Mouse (Mus musculus) right cerebral cortex, adult 2 months (tissue): Measurements from ENCODE around the gene Rnf123.
"Not testable (repeated sequence)": the region's sequence is repeated elsewhere in the genome, so short reads cannot be mapped to it uniquely, and the experiment has no call there.

Experiments
- DNase-seq, 2 experiments: peaks; one replicate each; pipeline ENCODE4 v3.0.0; 2021 to 2022; ENCODE audit warnings: low spot score in 2 of 2

Gene Rnf123

DNA sequence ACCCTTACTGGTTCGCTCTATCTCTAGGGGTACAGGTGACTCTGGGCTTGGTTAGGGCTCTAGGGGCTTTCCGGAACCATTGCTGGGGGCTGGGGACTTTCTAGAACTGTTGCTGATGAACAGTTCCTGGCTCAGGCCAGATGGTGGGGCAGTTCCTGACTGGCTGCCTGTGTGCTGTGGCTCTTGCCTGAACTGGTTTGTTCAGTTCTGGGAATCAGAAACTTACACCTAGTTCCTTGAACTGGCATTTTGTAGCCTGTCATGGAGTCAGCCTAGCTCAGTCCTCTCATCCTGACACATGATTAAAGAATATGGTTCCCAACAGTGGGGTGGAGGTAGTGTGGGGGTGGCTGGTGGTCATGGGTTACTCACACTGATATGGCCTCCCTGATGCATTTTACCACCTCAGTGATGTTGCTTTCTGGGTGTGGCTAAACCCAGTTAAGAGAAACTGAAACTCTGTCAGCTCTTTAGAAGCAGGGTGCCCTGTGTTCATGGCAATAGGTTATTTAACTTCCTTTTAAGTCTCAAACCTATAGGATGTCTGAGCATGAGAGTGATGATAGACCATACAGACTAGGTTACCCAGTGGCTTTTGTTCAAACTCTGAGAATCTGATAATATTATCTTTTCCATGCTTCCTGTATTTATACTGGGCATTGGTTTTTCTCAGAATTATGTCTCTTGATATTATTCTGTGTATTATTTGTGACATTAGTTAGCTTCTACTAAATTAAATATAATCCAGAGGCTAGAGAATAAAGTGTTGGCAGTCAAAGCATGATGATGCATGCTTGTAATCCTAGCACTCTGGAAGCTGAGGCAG is 47.6 kb downstream of the Rnf123 start:
- DNase-seq: no peak

DNA sequence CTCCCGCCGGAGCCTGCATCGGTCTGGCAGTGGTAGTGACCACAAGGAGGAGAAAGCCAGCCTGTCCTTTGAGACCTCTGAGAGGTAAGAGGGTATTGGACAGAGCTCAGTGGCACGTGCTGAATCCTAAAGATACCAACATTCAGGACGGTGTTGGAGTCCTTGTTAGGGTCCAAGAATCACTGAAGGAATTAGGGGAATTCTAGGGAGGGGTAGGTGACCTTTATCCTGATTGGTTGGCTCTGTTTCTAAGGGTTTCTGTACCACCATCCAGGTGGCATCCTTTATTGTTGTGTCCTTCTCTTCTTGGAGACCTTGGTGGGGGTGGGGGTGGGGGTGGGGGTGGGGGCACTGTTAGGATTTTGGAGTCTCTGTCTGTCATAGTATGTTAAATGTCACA is 51.0 kb downstream of the Rnf123 start:
- DNase-seq: no peak

DNA sequence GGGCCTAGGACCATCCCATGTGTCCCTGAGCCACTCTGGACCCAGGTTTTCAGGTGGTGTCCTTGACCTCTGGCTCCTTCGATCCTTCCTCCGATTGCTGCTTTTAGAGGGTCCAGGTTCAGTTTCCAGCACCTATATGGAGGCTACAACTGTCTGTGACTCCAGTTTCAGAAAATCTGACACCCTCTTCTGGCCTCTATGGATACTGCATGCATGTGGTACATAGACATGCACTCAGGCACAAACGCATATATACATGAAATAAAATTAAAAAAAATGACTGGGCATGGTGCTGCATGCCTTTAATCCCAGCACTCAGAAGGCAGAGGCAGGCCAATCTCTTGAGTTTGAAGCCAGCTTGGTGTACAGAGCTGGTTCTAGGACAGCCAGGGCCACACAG is 55.3 kb downstream of the Rnf123 start:
- no peak for DNase-seq

DNA sequence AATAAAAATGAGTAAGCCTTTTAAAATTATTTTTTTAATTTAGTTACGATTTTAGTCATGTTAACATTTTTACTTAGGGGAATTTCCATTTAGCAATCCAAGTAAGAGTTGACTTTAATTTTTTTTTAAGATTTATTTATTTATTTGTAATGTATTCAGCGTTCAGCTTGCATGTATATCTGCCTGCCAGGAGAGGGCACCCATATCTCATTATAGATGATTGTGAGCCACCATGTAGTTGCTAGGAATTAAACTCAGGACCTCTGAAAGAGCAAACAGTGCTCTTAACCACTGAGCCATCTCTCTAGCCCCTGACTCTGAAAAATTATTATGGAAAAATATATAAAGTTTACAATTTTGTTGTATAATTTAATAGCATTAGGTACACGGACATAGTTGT is 56.6 kb downstream of the Rnf123 start:
- DNase-seq: no peak

DNA sequence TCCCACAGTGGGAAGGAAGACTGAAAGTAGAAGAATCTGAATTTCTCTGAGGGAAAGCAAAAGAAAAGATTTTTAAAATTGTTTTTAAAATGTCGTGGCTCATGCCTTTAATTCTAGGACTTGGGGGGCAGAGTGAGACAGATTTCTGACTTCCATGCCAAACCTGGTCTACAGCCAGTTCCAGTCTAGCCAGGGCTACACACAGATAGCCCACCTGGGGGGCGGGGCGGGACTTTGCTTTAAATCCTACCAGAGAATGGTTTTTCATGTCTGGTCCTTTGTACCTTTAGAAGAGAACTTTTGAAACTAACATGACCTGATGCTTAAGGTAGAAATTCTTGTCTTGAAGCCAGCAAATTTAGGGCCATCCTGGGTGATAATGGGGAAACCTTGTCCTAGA is 59.9 kb downstream of the Rnf123 start:
- no peak for DNase-seq

DNA sequence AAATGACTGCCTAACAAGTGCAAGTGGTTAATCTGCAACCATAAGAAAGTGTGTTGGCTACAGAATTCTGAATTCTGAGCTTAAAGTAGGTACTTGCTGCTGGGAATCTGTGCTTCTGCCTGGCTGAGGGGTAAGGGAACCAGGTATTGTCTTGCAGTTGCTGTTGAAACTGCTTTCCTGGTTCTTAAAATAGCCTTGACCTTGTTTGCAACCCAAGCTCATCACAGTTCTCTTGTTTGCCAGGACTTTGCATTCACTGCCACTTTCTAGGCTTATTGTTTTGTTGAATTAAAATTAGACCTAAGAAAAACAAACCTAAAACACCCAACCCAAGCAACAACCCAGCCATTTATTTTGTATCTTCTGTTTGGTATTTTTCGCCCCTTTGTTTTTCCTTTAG is 62.4 kb downstream of the Rnf123 start:
- DNase-seq: no peak

DNA sequence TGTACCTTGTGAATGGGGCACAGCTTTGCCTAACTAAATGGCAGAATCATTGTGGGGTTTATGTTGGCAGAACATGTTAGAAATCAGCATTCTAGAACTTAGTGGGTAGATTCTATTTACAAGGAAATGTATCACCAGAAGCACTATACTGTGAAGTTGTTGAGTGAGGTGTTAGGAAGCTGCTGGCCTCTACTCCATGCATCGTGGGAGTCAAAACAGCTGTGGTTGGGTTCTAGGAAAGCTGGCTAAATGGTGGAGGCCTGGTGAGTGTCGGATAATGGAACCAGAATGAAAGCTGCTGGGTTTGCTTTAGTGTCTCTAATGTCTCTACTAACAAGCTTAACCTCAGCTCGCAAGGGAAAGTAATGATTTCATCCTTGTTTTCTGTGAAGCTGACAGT is 66.0 kb downstream of the Rnf123 start:
- peak; percentile 39 to 49 for DNase-seq

DNA sequence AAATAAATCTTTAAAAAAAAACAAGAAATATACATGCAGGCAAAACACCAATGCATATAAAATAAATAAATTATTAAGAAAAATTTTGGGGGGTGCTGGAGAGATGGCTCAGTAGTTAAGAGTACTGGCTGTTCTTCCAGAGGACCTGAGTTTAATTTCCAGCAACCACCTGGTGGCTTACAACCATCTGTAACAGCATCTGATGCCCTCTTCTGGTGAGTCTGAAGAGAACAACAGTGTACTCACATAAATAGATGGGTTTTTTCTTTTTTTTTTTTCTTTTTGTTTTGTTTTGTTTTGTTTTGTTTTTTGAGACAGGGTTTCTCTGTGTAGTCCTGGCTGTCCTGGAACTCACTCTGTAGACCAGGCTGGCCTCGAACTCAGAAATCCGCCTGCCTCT is 69.6 kb downstream of the Rnf123 start:
- DNase-seq: not testable (repeated sequence)

DNA sequence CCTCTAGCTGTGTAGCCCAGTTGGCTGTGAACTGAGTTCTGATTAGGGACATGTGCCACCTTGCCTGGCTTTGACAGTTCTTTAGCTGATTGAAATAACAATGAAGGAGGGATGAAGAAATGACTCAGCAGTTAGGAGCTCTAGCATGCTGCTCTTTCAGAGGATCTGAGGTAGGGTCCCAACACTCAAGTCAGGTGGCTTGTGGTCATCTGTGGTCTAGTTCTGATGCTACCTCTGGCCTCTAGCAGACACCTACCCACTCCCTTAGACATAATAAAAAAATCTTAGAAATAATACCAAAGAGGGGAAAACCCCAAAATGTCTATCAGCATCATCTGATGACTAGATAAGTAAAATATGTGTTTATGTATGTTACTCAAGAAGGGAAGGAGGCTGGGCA is 72.8 kb downstream of the Rnf123 start:
- DNase-seq: no peak

DNA sequence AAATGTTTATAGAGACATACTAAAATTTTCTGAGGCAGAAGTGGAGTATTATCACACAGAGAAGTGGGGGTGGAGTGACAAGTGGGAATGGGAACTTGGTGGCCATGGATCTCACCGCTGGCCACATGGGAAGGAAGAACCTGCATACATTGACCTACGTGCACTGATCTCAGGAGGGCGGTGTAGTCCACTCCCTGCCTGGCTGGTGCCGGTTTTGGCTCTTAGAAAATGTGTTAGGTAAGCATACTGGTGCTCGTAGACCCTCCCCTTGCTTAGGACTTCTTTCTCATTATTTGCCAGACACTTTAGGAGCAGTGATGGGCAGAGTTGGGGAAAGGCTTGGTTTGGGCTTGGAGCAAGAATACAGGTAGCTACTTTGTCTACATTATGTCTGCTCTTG is 75.1 kb downstream of the Rnf123 start:
- DNase-seq: no peak

DNA sequence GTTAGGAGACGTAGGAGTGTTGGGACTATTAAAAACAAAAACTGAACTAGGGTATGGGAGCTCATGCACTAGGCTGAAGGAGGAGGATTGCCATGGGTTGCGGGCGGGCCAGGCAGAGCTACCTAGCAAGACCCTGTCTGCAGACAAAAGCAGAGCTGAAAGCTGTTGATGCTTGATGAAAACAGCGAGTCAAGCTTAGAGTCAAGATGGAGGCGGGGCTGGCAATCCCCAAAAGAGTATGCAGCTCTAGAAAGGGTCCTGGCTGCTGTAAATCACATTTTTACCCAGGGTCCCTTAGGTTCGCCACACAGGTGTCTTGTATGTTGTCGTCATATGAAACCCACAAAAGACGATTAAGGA is 79.6 kb downstream of the Rnf123 start:
- peak in 1 of 2 experiments; percentile 31 for DNase-seq

DNA sequence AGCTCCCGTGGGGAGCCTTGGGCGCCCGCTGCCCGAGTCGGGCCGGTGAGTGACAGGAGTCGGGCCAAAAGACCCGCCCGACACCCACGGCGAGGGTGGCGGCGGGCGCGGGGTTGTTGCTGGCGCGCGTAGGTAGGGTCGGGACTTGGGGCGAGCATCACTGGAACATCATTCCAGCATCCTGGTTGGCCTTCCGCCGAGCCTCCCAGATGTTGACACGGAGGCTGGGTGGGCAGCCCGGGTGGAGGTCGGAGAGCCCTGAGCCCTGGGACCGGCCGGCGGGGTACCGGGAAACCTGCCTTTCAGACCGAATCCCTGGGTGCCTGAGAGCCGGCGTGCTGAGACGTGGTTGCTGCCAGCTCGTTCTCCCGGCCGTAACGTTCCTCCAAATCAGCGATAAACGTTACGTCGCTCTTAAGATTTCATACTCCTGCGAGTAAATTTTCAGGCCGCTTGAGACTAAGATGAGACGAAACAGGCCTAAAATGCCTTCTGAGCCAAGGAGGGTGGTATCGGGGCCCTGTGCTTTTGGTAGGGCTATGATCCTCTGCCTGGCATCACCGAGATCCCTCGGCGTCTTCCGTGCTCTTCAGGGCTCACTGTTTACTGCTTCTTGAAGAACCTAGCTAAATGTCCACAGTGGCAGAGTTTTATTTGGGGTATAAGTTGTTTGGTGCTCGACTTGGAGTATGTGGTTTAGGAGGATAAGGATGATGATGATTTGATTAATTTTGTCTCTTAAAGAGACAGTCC is 80.2 kb downstream of the Rnf123 start:
- peak in 1 of 2 experiments; percentile 49 for DNase-seq

DNA sequence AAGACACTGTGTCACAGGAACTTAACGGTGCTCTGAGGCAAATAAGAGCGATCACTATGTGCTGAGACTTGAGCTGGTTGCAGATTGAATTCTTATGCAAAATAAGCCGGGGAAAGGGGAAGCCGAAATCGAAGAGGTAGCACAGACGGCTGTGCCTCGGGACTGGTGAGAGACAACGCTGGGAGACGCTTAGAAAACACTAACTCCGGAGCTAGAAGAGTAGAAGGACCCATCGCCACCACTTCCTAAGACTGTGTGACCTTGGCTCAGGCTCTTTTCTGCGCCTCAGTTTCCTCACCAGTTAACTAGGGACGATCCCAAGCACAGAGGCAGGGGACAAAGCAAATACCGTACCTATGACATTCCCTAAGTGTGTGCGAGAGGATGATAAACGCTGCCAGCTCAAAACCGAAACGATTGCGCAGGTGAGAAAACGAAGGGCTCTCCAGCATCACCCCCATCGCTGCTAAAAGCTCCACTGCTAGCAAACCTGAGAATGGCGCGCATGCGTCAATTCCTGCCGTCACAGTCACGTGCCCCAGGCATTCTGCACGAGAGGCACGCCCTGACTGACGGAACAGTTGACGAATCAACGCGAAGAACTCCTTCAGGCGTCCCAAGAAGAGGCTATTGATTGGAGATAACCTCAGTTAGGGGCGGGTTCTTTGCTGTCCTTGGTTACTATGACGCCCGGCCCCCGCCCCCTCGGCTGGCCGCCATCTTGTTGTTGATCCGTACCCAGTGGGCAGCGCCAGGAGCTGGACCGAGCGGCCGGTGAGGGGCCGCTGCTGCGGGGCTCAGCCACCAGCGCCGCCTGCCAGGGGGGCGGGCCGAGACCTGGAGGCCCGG is 81.0 kb downstream of the Rnf123 start, which contains the start of gene Ip6k1:
Ip6k1 (plus strand) TSS at position 580 of the 849 bp plus-strand sequence.
- peak; percentile 100 for DNase-seq
